Mouse (Mus musculus) C2C12 (cell line): ENCODE measurements around the gene Ttn.

Experiments
- CEBPB ChIP-seq: IDR thresholded peaks from one replicate; pipeline ENCODE4 v1.6.1; 2011; ENCODE audit warnings: low read depth, mild to moderate bottlenecking, control low read depth, moderate library complexity
- CTCF ChIP-seq: IDR thresholded peaks from one replicate; pipeline ENCODE4 v1.5.1; 2011; ENCODE audit not compliant: control insufficient read depth, insufficient read depth, insufficient read length

DNA sequence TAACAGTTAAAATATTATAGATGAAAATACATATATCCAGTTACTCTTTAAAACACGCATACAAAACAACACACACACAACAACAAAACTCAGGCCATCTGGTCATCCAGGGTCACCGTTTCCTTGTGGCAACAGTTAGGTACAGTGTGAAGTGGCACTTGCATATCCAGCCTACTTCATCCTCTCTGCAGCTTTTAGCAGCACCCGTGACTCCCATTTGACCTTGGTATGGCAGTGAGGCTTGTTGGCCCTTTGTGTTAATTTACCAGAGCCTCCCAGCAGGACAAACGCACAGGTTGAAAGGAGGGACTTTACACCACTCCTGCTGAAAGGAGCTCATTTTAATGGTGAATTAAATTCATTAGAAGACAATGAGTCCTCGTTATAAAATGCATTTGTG, 29.6 kb upstream of the Ttn start:
- no peak for TF ChIP-seq CTCF
- no peak for TF ChIP-seq CEBPB
